Mouse (Mus musculus): ENCODE data around the gene Sephs1.
"Not testable (repeated sequence)": the region's sequence is repeated elsewhere in the genome, so short reads cannot be mapped to it uniquely, and the experiment has no call there.

Gene Sephs1

DNA sequence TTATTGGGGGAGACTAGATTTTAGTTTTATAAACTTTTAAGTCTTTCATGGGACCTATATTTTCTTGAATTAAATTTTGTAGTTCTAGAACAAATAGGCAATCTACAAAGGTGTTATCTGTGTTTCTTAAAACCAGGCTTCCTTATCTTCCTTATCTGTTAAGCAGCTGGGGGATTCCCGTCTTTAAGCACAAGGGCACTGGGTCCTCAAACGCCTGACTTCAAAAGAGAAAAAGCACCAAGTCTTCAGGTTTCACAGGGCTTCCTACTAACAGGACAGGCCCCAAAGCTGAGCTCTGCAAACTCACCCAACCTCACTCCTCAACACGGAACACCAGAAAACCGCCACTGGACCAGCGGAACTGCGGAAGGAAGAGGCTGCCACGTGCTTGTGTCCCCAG lies 26.6 kb downstream of the Sephs1 start:
- no peak for DNase-seq (ENCODE audit: inconsistent ontology term)

DNA sequence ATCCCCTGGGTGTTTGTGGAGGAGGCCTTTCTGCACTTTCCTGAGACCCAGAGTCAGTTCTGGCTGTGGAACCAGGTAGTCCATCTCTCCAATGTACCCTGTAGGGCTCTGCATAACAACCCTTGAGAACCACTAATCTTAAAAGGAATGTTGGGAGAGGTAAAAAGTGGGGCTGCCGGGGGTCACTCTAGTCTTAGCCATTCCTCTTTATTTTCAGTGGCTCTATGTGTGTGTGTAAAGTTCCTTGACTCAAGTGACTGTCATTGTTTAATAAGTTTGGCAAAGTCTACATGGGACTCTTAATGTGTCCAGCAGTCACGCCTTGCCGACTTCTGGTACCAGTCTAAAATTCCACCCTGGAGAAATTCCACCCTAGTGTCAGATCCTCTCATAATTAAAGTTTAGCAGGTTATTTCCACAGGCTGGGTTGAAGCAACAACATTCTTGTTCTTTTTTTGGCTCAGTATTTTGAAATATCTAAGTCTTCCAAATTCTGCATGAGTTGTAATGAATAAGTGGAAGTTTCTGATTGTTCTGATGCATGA lies 27.5 kb downstream of the Sephs1 start:
- peak; percentile 7 for DNase-seq (ENCODE audit: inconsistent ontology term)

DNA sequence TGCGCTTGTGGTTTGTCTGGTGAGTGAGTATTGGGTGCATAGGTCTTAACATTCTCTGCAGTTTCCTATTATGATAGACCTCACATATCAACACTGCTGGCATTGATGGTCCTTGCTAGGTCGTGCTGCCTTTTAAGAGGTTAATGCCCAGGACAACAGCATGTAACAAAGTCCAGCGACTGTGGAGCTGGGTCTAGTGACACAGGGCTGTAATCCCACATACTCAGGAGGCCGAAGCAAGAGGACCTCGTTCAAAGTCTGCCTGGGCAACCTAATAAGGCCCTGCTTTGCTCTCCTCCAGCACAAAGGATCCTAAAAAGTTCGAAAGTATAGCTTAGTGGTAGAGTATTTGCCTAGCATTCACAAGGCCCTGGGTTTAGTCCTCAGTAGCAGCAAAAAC lies 28.5 kb downstream of the Sephs1 start:
- DNase-seq (ENCODE audit: inconsistent ontology term), result no peak

DNA sequence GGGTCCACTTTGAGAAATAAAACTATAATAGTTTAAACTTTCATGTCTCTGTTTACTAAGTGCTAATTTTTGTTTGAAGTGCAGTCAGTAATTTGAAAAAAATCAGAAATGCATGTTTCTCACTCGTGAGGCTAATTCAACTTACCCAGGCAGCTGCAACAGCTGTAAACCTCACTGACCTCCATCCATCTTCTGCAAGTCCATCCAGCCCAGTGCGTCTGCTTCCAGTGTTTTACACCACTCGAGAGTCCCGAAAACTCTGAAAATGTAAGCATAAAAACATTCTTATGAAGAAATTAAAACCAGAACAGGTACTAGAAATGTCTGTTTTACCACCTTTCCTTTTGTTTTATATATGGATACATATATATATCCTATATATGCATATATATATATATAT lies 29.2 kb downstream of the Sephs1 start:
- no peak for DNase-seq (ENCODE audit: inconsistent ontology term)

DNA sequence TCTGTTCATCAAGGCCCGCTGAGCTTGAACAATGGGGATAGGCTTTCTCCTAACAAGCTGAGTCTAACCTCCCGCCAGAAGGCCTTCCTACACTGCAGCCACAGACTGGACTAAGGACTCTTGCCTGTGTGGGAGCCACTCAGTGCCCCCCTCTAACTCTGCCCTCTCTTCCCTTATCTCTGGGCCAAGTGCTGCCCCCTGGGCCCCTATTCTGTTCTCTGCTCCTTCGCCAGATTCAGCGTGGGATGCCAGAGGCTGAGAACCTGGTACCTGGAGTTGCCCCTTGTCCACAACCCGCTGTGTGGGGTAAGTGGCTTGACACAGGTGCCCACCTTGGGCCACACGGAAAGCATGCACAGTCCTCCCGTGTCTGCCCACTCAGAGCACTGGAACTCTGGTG lies 32.6 kb downstream of the Sephs1 start:
- DNase-seq (ENCODE audit: inconsistent ontology term), result no peak

DNA sequence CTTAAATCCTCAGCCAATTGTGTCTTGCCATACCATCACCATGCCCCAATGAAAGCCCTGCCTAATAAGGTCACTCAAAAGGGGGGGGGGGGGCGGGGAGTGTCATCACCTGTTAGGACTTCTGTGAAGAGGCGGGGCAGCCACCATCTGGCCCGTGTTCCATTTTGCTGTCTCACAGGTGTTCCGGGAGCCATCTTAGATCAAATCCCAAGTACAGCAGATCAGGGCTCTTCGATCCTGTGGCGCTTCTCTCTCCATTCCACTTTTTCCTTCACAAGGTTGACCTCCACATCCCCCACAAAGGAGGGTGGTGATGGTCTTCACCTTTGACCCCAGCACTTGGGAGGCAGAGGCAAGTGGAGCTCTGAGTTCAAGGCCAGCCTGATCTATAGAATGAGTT lies 34.7 kb downstream of the Sephs1 start:
- no peak for DNase-seq (ENCODE audit: inconsistent ontology term)

DNA sequence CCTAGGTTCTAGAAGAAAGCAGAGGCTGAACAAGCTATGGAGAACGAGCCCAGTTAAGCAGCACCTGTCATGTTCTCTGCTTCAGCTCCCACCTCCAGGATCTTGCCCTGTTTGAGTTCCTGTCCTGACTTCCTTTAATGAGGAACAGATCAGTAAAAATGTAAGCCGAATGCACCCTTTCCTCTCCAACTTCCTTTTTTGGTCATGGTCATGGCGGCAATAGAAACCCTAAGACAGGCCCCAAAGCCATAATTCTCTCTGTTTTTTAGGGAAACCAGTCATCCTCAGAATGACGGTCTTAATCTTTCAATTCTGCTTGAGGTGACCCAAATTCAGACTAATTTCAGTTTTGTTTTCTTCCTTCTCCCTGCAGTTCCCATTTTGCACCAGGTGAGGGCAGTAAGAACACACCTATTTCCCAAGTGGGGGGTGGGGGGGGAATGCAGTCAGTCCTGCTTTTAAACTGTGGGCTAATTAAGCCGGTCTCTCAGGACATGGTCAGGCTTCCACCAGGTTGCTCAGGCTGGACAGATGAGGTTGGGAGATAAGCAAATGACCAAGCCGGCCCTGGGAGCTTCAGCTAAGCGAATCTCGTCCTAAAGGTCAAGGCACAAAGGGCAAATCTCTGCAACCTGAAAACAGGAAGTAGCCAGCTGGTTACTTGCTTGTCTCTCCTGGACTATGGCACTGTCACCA lies 36.1 kb downstream of the Sephs1 start:
- DNase-seq (ENCODE audit: inconsistent ontology term), result peak; percentile 85

DNA sequence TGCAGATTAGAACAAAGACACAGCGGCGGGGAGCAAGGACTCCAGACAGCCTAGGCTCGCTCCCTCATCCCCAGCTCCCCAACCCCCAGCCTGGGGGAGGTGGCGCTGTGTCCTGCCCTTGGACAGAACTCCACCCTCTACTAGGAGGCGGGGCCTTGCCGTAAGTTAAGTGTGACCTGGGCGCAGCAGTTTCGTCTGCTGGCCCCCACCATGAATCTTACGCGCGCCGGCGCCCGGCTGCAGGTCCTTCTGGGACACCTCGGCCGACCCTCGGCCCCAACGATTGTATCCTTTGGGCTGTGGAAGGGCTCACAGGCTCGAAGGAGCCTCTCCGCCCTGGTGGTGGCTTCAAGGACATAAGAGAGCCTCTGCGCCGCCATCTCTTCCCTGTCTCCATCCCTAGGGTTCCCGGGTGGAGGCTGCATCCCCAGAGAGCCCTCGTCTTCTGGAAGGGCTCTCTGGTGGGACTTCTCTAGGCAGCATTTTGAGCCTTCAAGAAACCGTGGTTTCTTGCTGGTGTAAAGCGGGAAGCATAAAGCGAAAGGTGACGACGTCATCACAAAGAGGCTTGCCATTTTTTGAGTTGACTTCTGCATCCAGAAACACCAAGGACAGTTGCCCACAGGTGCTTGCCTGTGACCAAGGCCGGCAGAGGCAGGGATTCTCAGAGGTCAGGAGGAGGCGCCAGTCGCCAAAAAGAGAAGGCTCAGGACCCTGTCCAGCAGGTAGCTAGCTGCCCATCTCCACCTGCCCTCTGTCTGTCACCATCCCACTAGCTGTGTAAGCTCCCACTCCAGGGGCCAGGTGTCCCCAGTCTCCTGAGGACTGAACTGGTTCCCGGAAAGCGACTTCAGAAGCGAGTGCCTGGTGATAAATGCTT lies 37.7 kb downstream of the Sephs1 start, which contains the start of gene Phyh:
Gene Phyh, plus strand, starts transcription at position 160 of the 880 bp plus-strand sequence.
- DNase-seq (ENCODE audit: inconsistent ontology term), result peak; percentile 91

DNA sequence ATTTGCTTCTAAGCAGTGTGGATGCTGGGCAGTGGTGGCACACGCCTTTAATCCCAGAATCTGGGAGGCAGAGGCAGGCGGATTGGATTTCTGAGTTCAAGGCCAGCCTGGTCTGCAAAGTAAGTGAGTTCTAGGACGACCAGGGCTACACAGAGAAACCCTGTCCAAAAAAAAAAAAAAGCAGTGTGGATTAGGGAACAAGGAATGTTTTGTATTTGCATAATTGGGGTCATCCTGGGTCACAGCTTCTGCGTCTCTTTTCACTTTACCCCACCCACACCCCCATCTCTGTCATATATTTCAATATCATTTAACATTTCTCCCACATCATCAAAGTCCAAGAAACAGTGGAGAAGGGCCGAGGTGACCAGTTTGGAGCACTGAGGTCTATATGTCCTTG lies 39.7 kb downstream of the Sephs1 start:
- no peak for DNase-seq (ENCODE audit: inconsistent ontology term)

DNA sequence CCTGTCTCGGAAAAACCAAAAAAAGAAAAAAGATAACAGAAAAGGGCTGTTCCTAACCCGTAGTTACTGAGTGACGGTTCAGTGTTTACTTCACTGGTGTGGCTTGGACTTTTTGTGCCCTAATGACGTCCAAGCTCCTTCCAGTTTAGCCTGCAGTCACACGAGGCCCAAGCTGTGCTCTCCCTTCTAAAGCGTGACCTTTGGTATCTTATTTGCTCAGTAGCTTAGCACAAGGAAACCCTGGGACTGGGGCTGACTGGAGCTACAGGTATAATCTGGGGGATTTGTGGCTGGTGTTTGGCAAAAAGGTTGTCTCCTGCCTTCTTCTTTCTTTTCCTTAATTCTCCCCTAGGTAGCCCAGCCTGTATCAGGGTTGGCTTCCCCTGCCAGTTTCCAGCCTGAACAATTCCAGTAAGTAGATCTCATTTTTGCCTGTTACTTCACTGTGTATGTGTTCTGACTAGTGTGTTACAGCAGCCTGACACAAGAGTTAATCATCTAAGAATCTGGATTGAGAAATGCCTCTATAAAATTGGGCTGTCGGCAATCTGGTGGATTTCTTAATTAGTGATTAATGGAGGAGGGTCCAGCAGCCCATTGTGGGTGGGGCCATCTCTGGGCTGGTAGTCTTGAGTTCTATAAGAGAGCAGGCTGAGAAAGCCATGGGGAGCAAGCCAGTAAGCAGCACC lies 41.3 kb downstream of the Sephs1 start:
- DNase-seq (ENCODE audit: inconsistent ontology term), result peak; percentile 4

DNA sequence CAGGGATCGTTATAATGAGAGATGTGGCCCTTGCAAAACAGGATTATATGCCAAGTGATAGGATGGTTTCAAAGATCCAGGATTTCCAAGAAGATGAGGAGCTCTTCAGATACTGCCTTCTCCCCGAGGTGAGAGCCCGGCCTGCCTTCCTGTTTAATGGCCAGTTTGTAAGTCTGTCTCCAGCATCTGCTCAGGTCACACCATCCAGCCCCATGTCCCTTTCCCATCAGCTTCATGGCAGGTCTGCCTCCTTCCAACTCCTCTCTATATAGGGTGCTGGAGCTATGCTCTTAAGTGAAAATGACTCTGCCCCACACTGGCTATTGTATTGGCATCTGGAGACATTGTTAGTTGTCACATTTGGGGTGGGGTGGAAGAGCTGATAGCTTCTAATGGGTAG lies 46.0 kb downstream of the Sephs1 start:
- DNase-seq (ENCODE audit: inconsistent ontology term), result no peak

DNA sequence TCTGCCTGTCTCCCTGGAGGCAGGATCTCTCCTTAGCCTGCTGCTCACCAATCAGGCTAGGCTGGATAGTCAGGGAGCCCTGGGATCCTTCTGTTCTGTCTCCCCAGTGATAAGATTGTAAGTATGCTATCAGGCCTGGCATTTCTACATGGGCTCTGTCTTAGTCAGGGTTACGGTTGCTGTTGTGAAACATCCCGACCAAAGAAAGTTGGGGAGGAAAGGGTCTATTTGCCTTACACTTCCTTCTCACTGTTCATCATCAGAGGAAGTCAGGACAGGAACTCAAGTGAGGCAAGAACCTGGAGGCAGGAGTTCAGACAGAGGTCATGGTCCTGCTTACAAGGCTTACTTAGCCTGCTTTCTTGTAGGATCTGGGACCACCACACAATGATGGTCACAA lies 47.9 kb downstream of the Sephs1 start:
- DNase-seq (ENCODE audit: inconsistent ontology term), result no peak

DNA sequence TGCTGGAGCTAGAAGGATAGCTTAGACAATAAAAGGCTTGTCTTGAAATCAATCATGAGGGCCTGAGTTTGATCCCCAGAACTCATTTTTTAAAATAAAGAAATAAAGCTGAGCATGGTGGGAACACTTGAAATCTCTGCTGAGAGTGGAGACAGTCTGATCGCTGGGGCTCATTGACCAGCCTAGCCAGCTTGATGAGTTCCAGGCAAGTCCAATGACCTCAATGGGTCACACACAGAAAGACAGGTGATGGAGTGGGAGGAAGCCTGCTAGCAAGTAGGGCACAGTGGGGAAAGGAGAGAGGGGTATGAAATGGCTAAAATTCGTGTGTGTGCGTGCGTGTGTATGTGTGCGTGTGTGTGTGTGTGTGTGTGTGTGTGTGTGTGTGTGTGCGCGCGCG lies 53.2 kb downstream of the Sephs1 start:
- no peak for DNase-seq (ENCODE audit: inconsistent ontology term)

DNA sequence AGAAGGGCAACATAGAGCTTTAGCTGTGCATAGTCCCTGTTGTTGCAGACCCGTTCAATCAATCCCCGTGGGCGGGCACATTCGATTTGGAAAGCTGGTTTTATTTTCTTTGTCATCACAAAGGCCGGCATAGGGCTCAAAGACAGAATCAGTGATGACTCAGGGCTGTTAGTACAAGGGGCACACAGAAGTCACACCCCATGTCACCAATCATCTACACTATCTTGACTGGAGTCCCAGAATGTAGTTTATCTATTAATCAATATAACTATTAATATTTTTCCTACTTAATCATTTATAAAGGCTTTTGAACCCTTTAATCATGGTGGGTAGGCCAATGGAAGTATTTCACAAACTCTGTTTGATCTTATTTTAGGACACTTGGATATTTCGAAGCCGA lies 56.6 kb downstream of the Sephs1 start:
- DNase-seq (ENCODE audit: inconsistent ontology term), result no peak

DNA sequence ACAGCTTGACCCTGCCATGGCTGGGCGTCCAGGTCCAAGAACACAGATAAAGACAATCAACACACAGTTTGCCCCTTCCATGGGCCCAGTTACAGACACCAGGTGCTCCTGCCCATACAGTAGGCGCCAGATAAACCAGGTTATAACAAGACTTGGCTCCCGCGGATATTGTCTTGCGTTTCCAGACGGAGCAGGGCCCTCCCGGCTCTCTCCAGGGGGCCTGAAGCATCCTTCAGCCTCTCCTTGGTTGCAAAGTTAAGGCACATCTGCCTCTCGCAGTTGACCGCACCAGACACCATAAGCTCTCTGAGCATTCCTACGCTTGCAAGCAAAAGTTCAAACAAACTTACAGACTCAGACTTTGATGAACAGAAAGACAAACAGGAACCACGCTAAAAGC lies 59.5 kb downstream of the Sephs1 start:
- DNase-seq (ENCODE audit: inconsistent ontology term), result no peak

DNA sequence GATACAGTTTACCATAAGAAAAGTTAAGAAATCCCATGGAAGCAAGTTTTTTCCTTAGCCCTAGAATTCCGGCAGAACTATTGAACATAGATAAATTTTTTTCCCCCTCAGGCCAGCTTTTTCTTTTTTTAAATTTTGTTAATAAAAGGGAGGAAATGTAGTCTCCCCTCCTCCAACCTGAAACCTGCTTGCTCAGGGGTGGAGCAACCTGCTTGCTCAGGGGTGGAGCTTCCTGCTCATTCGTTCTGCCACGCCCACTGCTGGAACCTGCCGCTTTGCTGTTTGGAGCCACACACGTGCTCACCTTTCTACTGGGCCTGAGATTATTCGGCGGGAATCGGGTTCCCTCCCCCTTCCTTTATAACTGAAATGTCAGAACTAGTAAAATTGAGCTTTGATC lies 68.3 kb downstream of the Sephs1 start:
- DNase-seq (ENCODE audit: inconsistent ontology term), result not testable (repeated sequence)

DNA sequence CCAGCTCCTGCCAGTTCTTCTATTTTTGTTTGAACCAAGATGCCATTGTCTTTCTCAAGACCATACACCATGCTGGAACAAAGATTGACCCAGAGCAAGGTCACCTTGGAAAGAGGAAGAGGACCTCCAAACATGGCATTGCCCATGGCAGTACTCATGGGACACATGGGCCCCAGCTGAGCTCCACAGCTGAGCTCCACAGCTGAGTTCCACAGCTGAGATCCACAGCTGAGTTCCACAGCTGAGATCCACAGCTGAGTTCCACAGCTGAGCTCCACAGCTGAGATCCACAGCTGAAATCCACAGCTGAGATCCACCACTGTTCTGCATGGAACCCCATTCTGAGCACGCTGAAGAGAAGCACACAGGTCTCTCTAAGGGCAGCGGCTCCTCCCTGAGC lies 69.6 kb downstream of the Sephs1 start:
- DNase-seq (ENCODE audit: inconsistent ontology term), result no peak

DNA sequence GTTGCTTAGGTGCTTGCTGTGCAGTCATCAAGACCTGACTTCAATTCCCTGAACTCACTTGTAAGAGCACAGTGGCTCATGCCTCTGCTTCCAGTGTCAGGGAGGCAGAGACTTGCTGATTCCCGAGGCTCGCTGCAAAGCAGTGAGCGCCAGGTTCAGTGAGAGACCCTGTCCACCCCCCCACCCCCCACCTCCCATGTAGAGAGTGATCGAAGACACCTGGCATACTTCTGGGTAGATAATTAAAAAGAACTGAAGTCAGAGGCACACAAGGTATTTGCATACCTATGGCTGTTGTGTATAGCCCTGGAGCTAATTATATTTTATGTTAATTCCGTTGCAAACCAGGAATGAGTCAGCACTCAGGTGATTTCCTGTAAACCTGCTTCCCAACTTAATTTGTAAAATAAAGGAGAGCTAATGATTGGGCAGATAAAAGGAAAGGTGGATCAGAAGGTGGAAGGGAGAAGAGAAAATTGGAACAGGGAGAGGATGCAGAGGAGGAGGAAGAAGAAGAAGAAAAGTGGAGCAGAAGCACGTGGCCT lies 72.9 kb downstream of the Sephs1 start:
- DNase-seq (ENCODE audit: inconsistent ontology term), result no peak

DNA sequence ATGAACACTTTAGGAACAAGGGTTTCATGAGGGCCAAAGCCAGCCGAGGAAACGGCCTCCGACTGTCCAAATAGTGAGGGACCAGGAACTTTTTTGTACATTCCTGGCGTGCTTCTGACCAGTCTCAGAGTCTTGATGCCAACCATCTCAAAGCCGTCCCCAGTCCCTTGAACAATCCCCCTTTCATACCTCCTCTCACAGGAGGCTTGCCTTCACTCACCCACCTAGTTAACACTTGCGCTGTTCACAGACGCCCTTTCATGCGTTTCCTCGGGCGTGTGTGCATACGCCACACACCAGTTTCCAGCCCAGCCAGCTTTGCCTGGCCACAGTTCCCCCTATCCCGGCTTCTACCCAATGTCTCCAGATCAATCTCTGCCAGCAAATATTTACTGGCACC lies 76.7 kb downstream of the Sephs1 start:
- DNase-seq (ENCODE audit: inconsistent ontology term), result no peak

Measured in Muller cell, postnatal 12 days (primary cell).